Mouse (Mus musculus) layer of hippocampus, adult 8-10 months (tissue): ENCODE measurements at regions not wholly inside any gene's neighbourhood (a gene's known extent, or its start where the extent isn't known, plus 50 kb on each side); places are given as distances from the start of the nearest gene placed in this dataset.

Source experiments
- DNase-seq, 2 experiments: peaks; one replicate each; pipeline ENCODE4 v3.0.0; 2022; ENCODE audit warnings: low spot score in 2 of 2

DNA sequence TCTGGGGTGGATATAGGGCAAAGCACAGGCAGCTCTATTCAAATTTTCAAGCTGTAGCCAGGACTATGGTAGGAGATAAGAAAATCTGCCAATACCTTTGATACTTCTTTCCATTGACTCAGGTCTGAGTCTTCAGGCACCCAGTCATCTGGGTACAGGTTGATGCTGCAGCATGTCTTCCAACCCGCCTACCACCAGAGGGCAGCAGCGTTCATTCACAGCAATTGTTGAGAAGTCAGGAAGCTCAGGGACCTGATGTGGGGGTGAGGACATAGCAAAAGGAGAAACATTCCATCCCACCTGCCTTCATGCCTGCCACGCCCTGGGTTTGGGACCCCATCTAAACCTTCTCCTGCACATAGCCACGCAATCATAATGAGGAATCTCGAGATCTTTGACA lies 118.2 kb upstream of the Gm21876 start:
- DNase-seq: peak in 1 of 2 experiments; percentile 7

DNA sequence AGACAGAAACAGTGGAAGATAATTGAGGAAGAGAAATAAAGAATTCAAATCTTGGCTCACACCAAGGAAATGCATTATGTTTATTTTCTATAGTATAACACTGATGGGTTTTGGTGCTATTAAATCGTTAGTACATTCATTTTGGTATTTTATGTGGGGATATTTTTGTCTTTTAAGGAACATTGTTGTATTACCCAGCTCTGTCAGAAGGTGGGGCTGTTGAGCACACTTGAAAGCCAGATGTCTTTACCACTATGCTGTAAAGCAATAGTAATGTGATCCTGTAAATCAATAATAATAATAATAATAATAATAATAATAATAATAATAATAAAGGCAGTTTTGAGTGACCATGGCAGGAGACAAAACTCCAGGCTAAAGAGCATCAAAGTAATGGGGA lies 120.0 kb upstream of the Gm21876 start:
- DNase-seq: no peak

DNA sequence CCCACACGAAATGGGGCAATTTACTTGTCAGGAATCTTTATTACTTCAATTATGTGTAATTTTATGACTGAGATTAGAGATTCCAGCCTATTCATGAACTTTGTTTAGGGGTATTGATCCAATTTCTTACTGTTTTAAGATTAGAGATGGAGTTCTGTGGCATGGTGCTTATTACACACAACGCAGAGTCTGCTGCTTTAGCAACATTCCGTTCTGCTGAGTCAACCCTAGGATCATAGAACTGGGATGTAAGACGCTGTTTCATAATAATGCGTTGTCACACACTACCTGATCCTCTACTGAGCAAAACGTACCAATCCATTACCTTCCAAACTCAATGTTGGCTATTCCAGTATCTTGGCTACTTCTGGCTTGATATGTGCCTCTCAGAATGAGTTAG lies 121.9 kb upstream of the Gm21876 start:
- no peak for DNase-seq

DNA sequence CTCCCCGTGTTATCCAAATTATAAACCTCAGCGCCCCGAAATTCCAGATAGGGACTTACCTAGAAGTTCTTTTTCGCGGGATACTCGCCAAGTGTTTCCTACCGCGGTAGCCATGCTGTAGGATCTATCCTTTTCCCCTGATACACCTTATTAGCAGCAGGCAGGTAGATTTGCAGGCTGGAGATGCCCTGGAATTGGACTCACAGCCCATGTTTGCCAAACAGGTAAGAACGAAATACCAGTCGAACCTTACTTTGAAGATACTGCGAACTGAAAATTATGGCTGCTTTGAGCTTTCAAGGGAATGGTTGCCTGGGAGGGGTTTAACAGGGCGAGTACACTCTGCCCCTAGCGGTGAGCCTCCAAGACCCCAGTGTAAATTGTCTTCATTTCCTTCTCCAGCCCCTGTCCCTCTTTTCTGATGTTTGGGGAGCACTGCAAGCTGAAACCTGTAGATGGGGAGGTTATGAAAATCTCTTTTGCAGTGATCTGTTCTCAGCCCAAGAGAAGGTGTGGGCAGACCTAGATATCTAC lies 149.8 kb upstream of the Agtr2 start:
- no peak for DNase-seq

DNA sequence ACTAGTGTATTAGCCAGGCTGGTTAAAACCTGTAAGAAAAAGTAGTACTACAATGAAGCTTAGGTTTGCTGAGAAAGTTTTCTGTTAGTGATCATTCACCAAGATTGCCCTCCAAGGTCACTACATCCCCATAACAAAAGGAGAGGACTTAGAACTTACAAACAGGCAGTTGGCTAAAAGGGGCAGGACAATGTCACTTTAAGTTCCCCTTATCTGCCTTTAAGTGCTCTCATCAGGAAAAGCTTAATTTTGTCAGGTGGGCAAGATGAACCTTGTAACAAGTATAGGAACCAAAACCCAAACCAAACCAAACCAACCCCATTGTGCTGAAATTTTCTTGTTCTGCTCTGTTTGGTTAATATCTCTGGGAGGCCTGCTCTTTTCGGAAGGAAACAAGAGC lies 139.9 kb upstream of the Agtr2 start:
- no peak for DNase-seq

DNA sequence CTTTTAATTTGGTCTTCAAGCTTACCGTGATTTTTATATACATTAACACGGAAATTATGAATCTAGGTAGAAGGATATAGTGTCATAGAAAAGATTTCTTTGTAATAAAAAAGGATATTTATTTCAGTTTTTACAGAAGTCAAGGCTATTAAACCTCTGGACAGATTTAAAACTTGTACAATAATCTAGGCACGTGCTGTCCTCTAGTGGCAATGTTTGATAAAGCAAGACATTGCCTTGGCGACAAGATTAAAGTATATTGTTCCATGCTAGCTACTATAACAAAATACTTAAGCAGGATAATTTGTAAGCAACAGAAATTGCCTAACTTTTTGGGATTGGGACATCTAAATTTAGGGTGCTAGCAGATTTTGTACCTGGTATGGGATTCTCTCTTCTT lies 133.8 kb upstream of the Agtr2 start:
- no peak for DNase-seq

DNA sequence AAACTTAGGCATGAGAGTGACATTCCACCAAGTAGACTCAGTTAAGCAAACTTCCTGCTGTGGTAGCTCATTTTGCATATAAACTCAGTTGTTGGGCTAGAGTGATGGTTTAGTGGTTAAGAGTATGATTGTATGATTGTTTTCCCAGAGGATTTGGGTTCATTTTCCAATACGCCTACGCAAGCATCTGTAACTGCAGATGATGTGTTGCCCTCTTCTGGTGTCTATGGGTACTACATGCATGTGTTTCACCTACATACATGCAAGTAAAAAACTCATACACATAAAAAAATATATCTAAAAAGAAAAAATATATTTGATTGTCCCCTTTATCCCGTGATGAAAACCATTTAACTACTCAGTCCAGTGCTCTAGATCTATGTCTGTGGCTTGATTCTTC lies 132.0 kb upstream of the Agtr2 start:
- no peak for DNase-seq

DNA sequence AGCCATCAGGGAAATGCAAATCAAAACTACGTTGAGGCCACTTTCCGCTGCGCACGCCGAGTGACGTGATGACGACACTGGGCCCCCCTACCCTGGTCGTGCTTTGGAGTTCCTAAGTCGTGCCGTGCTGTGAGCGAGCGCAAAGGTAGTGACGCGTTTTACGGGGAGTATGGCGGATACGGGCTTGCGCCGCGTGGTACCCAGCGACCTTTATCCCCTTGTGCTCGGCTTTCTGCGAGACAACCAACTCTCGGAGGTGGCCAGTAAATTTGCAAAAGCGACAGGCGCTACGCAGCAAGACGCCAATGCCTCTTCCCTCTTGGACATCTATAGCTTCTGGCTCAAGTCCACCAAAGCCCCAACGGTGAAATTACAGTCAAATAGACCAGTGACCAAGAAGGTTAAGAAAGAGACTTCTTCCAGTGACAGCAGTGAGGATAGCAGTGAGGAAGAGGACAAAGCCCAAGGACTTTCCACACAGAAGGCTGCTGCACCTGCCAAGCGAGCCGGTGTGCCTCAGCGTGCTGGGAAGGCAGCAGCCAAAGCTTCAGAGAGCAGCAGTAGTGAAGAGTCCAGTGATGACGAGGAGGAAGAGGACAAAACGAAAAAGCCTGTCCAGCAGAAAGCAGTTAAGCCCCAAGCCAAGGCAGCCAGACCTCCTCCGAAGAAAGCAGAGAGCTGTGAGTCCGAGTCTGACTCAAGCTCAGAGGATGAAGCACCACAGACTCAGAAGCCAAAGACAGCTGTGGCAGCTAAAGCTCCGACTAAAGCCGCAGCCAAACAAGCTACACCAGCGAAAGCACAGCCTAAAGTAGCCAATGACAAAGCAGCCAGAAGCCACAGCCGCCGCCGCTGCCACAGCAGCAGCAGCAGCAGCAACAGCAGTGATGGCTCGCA lies 123.3 kb upstream of the Agtr2 start:
- DNase-seq: peak; percentile 15 to 55

DNA sequence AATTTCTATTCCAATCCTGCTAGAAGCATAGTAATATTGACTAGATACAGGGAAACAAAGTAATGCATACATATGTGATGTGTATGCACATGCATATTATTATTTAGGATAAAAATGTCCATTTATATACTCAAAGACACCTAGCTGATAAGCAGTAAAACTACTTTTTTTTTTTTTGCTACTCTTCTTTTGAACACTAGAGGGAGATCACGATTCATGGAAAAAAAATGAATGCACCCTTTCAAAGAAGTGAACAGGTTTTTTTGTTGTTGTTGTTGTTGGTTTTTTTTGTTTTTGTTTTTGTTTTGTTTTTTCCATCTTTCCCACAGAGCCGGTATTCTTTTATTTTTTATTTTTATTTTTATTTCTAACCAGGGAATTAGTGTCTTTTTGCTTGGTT lies 99.1 kb upstream of the Agtr2 start:
- no peak for DNase-seq

DNA sequence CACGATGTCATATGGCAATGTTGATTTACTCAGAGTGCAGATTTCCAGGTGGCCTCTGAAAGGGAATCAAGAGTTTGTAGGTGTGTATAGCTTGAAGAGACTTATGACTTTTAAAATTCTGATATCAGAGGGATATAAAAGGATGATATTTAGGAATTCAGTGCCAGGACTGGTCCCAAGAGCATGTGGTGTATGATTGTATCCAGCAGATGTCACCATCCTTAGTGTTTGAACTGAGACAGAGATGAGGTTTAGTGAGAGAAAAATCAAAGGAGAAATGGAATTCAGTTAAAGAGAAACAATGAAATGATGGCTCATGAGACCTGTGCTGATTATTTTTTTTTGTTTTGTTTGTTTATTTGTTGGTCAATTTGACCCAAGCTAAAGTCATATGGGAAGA lies 94.4 kb upstream of the Agtr2 start:
- no peak for DNase-seq

DNA sequence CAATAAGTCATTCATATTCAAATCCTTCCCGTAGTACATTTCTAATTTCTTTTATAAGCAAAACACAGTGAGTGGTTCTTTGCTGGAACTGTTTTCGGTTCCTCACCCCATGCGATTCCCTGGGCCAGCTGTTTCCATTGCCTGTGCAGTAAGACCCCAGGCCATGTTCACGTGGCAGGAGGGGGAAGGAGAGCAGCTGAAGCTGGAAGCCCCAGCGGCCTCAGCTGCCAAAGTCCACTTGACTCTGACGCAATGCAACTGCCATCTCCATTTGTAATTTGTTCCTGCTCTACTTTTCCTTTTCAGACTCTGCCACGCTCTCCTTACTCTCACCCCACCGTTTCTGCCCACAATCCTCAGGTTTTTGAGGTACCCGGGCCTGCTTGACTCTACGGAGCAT lies 91.1 kb upstream of the Agtr2 start:
- DNase-seq: no peak

DNA sequence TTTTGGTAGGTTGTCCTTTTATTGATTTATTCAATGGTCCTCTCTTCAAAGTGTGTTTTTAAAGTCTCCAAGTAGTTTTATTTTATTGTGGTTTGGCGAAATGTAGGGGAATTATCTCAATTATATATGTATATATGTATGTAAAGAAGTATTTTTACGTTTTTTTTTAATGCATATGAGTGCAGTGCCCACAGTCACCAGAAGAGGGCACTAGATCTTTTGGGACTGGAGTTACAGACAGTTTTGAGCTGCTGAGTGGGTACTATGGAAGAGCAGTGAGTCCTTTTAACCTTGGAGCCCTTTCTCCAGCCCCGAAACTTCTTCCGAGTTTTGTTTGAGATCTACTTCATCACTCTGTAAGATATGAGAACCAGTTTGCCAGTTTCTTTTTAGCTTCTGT lies 59.5 kb upstream of the Agtr2 start:
- DNase-seq: no peak

DNA sequence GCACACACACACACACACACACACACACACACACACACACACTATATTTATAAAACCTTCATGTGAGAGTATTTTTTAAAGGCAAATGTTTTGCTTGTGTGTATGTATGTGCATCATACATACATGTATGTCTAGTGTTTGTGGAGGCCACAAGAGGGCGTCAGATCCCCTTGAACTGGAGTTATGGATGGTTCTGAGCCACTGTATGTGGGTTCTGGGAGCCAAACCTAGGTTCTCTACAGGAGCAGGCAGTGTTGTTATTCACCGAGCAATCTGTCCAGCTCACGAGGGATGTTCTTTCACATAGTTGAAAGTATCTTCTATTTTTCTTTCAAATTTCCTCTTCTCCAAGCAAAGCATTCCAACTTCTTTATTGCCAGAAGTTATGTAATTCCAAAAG lies 56.3 kb upstream of the Agtr2 start:
- DNase-seq: no peak

DNA sequence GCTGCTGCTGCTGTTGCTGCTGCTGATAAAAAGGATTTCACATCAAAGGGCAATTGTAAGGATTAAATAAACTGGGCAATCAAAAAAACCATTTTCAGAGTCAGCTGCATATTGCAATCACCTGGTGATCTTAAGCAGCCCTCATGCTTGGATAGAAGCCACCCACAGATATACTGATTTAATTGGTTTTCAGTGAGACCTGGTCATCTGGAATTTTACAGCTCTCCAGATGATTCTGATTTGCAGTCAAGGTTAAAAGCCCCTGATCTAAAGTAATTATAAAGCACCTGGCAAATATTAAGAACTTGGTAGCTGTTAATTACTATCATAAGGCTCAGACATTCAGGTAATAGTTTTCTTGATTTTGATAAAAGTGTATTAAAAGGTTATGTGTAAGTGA lies 50.8 kb upstream of the Agtr2 start:
- DNase-seq: no peak
